Mouse (Mus musculus) Muller cell, postnatal 12 days (primary cell): ENCODE measurements at regions not wholly inside any gene's neighbourhood (a gene's known extent, or its start where the extent isn't known, plus 50 kb on each side); places are given as distances from the start of the nearest gene placed in this dataset.

ENCODE experiments used
- DNase-seq: peaks from one replicate; pipeline ENCODE4 v3.0.0-alpha.2; 2015; ENCODE audit errors: inconsistent ontology term

- no peak for DNase-seq
Observed at GRCm38 (mm10) chrX:7474831-7475230, 98.6 kb upstream of the Foxp3 start.

GRCm38 (mm10) chrX:7473814-7474213 is 98.2 kb upstream of the Usp27x start:
- peak; percentile 9 for DNase-seq

- no peak for DNase-seq
Observed at GRCm38 (mm10) chrX:7469801-7470200, 94.2 kb upstream of the Usp27x start.

GRCm38 (mm10) chrX:7467985-7468384 is 92.4 kb upstream of the Usp27x start:
- DNase-seq, result peak; percentile 5

GRCm38 (mm10) chrX:7456851-7457250 is 81.2 kb upstream of the Usp27x start:
- no peak for DNase-seq

GRCm38 (mm10) chrX:7445035-7445434 is 69.4 kb upstream of the Usp27x start:
- DNase-seq, result no peak

- no peak for DNase-seq
Observed at GRCm38 (mm10) chrX:7444583-7444982, 69.0 kb upstream of the Usp27x start.

GRCm38 (mm10) chrX:7443996-7444421 is 68.4 kb upstream of the Usp27x start:
- no peak for DNase-seq

- no peak for DNase-seq
Observed at GRCm38 (mm10) chrX:7435375-7436042, 59.9 kb upstream of the Usp27x start.

- peak; percentile 42 for DNase-seq
Observed at GRCm38 (mm10) chrX:7434268-7434667, 58.6 kb upstream of the Usp27x start.

GRCm38 (mm10) chrX:7430456-7430855 is 54.8 kb upstream of the Usp27x start:
- no peak for DNase-seq

GRCm38 (mm10) chrX:7429524-7429865 is 53.9 kb upstream of the Usp27x start:
- DNase-seq, result no peak

GRCm38 (mm10) chrX:7428621-7429523 is 53.2 kb upstream of the Usp27x start:
- DNase-seq, result peak; percentile 86
